Mouse (Mus musculus) left cerebral cortex, postnatal 10 days (tissue): ENCODE data around the gene Ptbp2. TPM values are rescaled to one million over a fixed set of nuclear protein-coding genes. Genes with fewer than 3 reads are reported as not detected.

Experiments used
- DNase-seq, 2 experiments: peaks; one replicate each; pipeline ENCODE4 v3.0.0; 2021 to 2022; ENCODE audit warnings: low spot score in 2 of 2, mixed read lengths in 1 of 2; ENCODE audit errors: extremely low spot score in 1 of 2
- intact Hi-C: fragments of 180-260 bp; cut with DNase I; formaldehyde crosslinking; loops from one replicate; pipeline ENCODE4 v1.15.1; 2025
- total RNA-seq, 2 experiments: library from RNA; stranded (reverse); gene quantifications; 2 replicates each; pipeline ENCODE4 v1.2.3; 2021

Ptbp2 gene
- total RNA-seq = 100 to 1,000 TPM; 158 to 167 TPM

DNA sequence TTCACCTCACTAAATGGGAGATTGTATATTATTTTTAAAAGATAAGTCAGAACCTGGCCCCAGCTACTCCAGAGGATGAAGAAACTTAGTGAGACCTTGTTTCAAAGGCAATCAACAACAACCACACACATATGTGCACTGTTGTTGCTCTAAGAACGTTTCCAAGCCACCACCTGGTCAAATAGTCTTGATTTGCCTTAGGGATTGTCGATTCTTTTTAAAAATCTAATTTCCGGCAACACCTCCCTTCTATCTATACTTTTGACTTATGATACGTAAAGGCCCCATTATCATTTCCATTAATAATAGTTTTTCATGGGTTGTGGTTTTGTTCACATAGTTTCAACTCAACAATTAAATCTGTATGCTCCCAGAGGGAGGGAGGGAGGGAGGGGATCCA, at the start of gene Ptbp2:
TSS of gene Ptbp2 (minus strand) at position 101 of the 400 bp plus-strand sequence.
- intact Hi-C loops = no loop called here
- DNase-seq = no peak

- no peak for DNase-seq
- intact Hi-C loops = no loop called here
These were observed 30.4 kb upstream of the Ptbp2 start for GRCm38 (mm10) chr3:119814678-119815077.

GRCm38 (mm10) chr3:119806123-119806522, 21.9 kb upstream of the Ptbp2 start:
- intact Hi-C loops = no loop called here

DNA sequence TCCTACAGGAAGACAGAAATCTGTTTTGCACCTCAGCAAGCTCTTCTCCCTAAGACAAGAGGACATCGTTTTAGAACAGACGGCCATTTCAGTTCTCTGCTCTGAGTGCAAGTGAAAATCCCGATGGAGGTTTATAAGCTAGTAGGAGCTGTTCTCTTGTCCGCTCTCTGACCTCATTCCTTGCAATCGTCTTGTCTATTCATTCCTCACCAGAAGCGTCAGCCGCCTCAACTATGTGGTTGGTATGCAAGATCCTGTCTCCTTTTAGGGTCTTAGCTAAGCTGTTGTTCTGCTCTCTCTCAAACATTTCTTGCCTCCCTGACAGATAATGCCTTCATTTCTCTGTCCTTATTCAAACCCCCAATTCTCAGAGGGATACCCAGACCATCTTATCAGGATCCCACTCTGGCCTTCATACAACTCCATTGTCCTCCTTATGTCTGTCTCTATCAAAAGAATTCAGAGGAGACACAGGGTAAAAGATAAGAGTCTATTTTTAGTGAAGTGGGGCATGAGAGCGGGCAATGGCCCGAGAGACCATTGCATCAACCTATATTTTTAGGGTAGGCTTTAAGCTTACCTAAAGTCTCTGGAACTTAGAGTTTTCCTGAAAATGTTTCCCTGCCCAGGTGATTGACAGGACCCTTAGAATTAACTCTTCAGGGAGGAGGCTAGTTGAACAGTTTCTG, 10.6 kb upstream of the Ptbp2 start:
- no peak for DNase-seq
- intact Hi-C loops = no loop called here

More at GRCm38 (mm10) chr3:119806123-119806522, 21.9 kb upstream of the Ptbp2 start:
- no peak for DNase-seq

GRCm38 (mm10) chr3:119782946-119783701, 1.1 kb downstream of the Ptbp2 start:
- intact Hi-C loops = no loop called here
- peak; percentile 84 to 93 for DNase-seq

DNA sequence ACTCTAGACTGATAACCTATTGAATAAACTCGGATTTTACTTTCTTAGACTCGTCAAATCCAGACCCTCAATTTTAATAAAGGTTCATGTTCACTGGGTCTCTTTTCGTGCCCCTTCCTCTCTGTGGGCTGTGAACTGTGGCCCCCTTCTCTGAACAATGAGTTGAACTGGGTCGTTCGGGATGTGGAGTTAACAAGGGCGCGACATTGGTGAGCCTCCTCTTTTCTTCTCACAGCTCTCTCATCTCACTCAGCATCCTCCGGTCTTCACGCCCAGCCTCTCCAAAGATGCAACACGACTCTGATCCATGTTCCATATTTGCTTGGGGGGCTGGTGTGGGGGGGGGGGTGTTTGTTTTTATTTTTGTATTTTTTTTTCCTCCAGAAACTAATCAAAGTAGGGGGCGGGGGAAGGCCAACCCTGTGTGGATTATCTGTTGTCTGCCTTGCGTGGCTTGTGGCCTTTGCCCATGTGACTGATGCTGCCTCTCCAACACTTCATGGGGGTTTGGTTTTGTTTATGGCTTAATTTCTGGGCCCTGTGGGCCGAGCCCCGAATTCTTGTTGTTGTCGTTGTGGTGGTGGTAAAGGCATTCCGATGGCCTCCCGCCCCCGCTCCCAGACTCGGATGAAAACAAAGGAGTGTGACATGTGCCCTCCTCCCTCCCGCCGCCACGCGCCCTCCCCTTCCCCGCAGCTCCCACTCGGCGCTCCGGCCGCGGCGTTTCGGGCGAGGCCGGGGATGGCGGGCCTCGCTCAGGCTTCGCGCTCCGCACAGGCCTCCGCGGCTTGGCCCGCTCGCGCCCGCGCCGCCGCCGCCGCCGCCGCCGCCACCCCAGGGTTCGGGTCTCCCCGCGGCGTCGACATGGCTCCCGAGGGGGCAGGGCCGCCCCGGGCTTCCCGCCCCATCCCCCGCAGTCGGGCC, 2.0 kb downstream of the Ptbp2 start:
- intact Hi-C loops = no loop called here

GRCm38 (mm10) chr3:119780876-119781275, 3.4 kb downstream of the Ptbp2 start:
- no peak for DNase-seq
- intact Hi-C loops = no loop called here

More for the DNA sequence above, 2.0 kb downstream of the Ptbp2 start:
- peak; percentile 45 to 76 for DNase-seq

- intact Hi-C loops = no loop called here
- no peak for DNase-seq
These were observed 5.0 kb downstream of the Ptbp2 start for GRCm38 (mm10) chr3:119779261-119779660.

- intact Hi-C loops = no loop called here
- no peak for DNase-seq
These were observed 5.8 kb downstream of the Ptbp2 start for GRCm38 (mm10) chr3:119778431-119778830.

DNA sequence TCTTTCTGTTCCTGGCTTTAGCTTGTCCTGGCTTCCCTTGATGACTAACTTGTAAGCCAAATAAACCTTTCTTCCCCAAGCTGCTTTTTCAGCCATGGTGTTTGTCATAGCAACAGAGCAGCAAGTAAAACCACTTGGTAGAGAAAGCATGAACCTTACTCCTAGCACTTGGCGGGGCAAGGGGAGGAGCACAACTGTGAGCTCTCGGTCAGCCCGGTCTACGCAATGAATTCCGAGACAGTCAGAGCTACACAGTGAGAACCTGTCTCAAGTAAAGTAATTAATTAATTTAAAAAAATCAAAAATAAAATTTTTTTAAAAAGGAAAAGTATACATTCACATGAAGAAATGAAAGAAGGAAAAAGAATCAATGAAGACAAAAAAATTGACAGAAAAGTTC, 8.1 kb downstream of the Ptbp2 start:
- intact Hi-C loops = no loop called here

GRCm38 (mm10) chr3:119772789-119773188, 11.5 kb downstream of the Ptbp2 start:
- intact Hi-C loops = no loop called here
- no peak for DNase-seq

More for the DNA sequence above, 8.1 kb downstream of the Ptbp2 start:
- no peak for DNase-seq

- DNase-seq = no peak
- intact Hi-C loops = no loop called here
These were observed 20.5 kb downstream of the Ptbp2 start for GRCm38 (mm10) chr3:119763772-119764171.

DNA sequence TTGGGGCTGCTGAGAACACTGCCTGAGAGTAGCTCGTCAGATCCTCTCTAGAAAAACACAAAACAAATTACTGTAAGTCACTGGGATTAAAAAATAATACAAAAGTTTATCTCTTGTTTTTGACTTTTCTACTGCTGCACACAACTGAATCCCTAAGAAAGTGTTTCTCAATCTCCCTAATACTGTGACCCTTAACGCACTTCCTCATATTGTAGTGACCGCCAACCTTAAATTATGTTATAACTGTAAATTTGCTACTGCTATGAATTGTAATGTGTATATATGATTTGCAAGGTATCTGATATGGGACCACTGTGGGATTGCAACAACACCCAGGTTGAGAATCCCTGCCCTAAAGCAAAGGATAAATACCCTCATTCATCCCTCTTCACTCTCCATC, 22.5 kb downstream of the Ptbp2 start:
- intact Hi-C loops = no loop called here

DNA sequence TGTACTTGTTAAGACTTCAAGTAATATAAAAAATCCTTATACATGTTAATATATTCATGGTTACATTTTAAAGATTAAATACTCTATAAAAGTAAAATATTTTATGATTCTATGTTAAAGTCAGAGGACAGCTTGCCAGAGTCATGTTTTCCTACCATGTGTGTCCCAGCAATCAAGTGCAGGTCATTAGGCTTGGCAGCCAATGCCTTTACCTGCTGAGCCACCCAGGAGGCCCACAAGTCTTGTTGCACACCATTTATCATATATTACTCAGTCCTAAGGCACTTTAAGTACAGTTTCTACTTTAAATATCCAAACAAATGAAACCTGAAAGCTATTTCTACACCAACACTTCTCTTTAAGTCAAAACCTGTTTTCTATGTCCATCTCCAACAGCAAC, 30.5 kb downstream of the Ptbp2 start:
- intact Hi-C loops = no loop called here
- DNase-seq = no peak

More for the DNA sequence above, 22.5 kb downstream of the Ptbp2 start:
- no peak for DNase-seq

GRCm38 (mm10) chr3:119749551-119750249, 34.6 kb downstream of the Ptbp2 start:
- DNase-seq = no peak
- intact Hi-C loops = no loop called here

- DNase-seq = no peak
- intact Hi-C loops = no loop called here
These were observed 35.1 kb downstream of the Ptbp2 start for GRCm38 (mm10) chr3:119749140-119749539.

GRCm38 (mm10) chr3:119746656-119747055, 37.6 kb downstream of the Ptbp2 start:
- no peak for DNase-seq
- intact Hi-C loops = no loop called here

DNA sequence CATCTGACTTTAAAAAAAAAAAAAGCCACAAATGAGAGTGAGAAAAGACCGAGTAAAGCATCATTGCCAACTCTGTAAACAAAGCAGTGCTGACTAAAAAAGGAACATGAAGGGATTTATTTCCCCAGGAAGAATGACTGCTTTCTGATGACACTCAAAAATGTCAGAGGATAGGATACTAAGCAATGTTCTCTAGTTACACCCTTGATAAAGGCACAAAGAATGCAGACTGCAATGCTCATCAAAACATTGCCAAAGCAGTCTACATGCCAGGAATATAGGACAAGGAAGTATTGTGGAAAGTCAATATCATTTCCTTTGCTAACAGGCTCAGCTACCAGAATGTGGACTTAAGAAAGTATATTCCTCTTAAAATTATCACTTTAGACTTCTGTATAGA, 38.5 kb downstream of the Ptbp2 start:
- no peak for DNase-seq
- intact Hi-C loops = no loop called here

GRCm38 (mm10) chr3:119729863-119730262, 54.4 kb downstream of the Ptbp2 start:
- no peak for DNase-seq
- intact Hi-C loops = no loop called here
